Mouse (Mus musculus): ENCODE data around the gene Fbxw4. TPM values are rescaled to one million over a fixed set of nuclear protein-coding genes. Genes with fewer than 3 reads are reported as not detected.

The Fbxw4 gene
- total RNA-seq (2021) = 10 to 100 TPM; 29.7 to 30.3 TPM
- long read RNA-seq, transcript Fbxw4-201 (9 exons, 2,068 nt) = major isoform, 9 of 22 reads
- long read RNA-seq, partial matches to known transcripts = 0 of 22 reads
- long read RNA-seq, other reads (novel, unspliced or antisense) = 8 of 22 reads

- DNase-seq (ENCODE audit: low spot score in 2 of 2) = peak; percentile 66 to 74
Observed at GRCm38 (mm10) chr19:45659738-45660502, at the start of gene Fbxw4. Gene Fbxw4, minus strand, starts transcription at chr19:45660312.

DNA sequence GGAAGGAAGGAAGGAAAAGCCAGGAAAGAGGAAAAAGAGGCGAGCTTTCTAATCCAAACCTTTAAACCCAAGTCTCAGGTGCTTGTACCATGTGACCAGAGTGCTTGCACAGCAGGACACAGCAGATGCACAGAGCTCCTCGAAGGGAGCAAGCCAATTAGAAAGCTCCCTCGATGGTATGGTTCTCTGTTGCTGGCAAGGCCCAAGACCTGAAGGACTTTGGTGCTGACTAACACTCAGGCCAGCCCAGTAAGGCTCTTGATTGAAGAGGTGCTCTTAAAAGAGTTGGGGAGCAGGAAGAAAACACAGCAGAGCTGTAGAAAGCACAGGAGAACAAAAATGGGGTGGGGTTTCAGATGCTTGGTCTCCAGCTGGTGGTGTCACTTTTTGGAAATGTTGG is 48.6 kb upstream of the Fbxw4 start:
- DNase-seq (ENCODE audit: low spot score in 2 of 2) = no peak

- DNase-seq (ENCODE audit: low spot score in 2 of 2) = no peak
Observed at GRCm38 (mm10) chr19:45696281-45696600, 36.1 kb upstream of the Fbxw4 start.

DNA sequence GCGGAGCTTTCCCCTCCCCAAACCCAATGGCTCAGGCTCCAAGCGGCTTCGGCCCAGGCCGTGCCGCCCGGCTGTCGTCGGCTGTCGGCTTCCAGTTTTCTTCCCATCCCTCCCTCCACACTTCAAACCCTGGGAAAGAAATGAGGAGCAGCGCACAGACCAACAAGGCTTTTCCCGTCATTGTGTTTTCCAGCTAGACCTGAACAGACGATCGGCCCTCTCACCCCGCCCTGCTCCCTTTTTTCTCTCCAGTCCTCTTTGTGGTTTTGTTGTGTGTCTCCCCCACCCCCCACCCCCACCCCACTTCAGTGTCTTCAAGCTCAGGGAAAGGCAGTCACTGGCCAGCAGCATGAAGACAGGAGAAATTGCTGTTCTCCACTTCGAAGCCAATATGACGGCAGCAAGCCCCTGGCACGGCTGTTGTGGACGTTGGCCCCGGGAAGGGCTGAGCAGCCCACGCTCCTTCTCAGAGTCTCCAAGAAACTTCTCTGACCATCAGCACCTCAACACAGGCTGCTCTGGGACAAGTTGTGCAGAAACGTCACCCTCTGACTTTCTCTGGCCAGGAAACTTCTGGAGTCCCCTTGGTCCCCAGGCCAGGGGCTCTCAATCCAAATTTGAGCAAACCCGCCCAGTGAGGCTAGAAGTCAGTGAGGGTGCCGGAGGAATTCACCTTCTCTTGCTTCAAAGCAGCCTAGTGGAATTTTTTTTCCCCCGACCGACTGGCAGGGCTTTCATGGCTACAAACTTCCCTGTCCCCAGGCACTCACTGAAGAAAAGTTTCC is 35.6 kb upstream of the Fbxw4 start:
- DNase-seq (ENCODE audit: low spot score in 2 of 2) = no peak

DNA sequence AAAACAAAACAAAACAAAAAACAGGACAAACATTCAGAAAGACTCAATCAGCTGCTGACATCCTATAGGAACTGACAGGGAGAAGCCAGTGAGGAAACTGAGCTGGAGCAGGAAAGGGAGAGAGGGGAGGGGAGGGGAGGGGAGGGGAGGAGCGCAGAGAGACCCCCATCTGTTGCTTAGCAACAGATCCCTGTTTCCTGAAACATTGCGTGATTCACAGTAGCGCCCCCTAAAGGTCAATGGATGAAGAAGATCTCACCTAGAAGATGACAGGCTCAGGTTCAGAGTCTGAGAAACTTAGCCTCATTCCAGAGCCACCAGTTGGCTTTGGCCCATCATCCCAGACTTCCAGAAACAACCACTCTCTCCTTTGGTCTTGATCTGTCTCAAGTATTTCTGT is 33.9 kb upstream of the Fbxw4 start:
- no peak for DNase-seq (ENCODE audit: low spot score in 2 of 2)

- DNase-seq (ENCODE audit: low spot score in 2 of 2) = peak; percentile 12 to 19
Observed at GRCm38 (mm10) chr19:45692211-45692610, 32.1 kb upstream of the Fbxw4 start.

DNA sequence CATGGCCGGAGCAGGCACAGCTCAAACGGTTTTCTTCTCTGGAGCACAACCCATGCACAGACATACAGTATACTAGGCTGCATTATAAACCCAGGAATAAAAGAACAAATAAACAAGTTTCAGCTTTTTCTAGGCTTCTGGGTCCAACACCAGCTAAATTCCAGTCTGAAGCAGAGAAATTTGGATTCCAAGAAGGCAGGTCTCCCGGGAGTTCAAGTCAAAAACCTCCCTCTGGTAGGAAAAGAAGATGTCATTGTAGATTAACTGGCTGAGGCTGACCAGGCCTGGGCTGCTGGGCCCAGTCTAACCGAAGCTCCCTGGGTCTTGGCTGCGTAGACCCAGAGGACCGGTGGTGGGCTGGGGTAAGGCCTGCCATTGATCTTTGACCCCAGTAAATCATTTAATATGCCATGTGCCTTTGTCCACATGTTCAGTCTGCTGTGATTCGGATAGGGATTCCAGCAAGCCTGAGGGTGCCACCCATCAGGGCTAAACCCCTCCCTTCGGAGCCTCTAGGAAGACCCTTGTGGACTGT is 31.0 kb upstream of the Fbxw4 start:
- no peak for DNase-seq (ENCODE audit: low spot score in 2 of 2)

DNA sequence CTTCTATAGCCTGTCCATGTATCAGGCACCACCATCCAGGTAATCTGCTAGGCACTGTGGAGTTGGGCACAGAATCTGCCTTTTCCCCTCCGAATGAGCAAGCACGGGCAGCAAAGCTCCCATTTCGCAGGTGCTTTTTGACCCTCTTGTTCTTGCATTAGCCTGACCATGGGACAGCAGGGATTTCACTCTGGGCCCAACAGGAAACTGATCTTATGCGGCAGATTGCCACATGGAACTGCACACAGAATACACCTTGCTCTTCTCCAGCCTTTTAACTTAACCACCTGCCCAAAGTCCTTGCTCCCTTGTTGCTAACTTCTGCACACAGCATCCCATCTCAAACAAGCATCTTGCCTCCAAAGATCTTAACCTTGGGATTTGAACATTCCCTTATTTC is 26.9 kb upstream of the Fbxw4 start:
- no peak for DNase-seq (ENCODE audit: low spot score in 2 of 2)

DNA sequence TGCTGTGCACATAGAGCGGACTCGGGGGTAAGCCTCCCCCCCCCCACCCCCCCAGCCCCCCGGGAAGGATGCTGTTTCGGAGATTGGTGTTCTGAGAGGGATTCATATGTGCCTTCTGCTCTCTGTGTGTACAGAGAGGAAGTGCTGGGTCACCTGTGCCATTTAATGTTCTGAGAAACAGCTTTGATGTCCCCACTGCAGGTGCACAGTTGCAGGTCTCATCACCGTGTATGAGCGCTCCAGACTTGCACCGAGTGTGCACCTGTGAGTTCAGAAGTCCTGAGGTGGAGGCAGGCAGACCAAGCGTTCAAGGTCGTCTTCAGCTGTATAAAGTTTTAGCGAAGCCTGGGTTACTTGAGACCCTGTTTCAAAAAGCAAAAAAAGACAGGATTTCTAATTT is 23.6 kb upstream of the Fbxw4 start:
- no peak for DNase-seq (ENCODE audit: low spot score in 2 of 2)

GRCm38 (mm10) chr19:45680495-45681130 is 20.5 kb upstream of the Fbxw4 start:
- no peak for DNase-seq (ENCODE audit: low spot score in 2 of 2)

DNA sequence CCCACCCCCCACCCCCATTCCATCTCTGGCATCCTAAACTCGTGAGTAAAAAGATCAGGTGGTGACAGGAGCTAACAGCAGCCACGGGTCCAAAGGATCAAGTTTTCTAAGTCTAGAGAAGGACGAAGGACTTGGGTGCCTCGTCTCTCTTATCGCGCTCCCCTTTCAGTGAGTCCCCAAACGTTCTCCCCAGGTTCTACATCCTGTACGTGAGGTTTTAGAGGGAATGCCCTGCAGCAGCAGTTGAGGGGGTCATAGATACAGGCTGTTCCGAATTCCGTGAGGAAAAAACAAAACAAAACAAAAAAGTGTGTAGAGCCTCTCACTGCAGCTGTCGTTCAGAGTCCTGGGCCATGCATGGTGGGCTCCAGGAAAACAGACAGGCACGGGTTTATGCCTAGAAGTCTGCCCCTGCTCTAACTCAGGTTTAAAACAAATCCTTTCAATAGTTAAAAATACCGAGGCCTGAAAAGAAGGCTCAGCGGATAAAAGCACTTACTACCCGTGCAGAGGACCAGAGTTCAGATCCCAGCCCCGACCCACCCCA is 16.7 kb upstream of the Fbxw4 start:
- no peak for DNase-seq (ENCODE audit: low spot score in 2 of 2)

DNA sequence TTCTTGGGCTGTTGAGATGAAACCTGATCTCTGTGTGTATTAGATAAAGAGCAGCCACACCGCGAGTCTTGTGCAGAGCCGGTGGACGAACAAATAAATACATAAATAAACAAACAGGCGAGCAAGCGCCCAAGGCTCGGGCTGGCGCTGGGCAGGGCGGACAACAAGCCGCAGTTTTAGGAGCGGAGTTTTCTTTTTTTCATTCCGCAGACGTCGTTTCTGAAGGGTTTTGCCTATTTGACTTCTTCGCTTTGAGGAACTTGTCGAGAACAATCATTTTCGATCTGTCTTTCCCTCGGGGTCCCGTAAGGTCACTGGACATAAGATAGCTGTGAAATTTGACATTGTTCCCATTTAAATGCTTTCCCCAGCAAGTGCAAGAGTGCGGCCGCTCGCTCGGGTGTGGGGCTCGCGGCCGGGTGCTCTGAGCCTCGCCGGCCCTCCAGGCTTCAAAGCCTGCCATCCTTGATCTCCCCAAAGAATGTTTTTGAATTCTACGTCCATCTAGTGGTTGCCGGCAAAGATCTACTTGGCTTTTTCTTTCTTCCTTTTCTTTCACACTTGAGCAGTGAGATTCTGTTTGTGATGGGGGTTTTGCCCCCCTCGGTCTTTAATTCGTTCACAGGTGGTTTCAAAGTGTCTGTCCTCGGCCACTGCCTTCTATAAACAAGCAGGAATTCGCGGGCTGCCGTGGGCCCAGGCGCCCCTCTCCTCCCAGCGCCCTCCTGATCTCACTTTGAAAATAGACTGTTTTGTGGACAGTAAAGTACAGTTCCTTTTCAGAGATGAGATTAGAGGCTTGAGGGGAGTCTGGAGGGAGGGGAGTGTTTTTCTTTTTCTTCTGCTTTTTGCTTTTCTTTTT is 15.8 kb upstream of the Fbxw4 start:
- DNase-seq (ENCODE audit: low spot score in 2 of 2) = no peak

GRCm38 (mm10) chr19:45675196-45675595 is 15.1 kb upstream of the Fbxw4 start:
- no peak for DNase-seq (ENCODE audit: low spot score in 2 of 2)

- no peak for DNase-seq (ENCODE audit: low spot score in 2 of 2)
Observed at GRCm38 (mm10) chr19:45672971-45673370, 12.9 kb upstream of the Fbxw4 start.

DNA sequence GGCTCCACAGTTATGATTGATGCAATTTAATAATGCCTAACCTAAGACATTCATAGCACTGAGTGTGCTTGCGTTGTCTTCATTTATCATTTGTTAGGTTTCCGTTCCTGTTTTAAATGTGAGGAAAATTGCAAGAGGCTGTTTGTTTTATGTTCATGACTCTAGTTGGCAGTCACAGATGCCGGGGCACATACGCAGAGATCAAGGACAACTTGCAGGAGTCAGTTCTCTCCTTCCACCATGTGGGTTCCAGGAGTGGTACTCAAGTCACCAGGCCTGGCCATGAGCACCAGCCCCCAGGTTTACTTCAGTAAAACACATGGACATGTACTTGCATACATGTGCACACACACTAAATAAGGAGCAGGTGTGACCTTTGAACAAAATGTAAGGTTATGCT is 8.9 kb upstream of the Fbxw4 start:
- DNase-seq (ENCODE audit: low spot score in 2 of 2) = no peak

DNA sequence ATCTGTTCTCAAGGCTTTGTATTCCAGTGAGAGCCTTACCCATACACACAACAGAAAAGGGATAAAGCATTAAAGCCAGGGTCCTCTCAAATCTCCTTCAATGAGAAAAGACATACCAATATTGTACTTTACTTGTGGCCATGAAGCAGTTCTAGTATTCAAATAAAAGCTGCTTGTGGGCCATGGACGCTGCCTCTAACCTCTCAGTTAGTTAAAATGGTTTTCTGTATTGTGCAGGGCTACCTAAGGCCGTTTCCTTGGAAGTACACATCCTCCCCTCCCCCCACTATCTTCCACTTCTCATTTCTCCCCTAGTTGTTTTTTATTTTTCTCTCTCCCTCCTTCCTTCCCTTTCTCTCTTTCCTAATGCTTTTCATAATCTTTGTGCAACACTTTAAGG is 3.7 kb upstream of the Fbxw4 start:
- DNase-seq (ENCODE audit: low spot score in 2 of 2) = no peak

GRCm38 (mm10) chr19:45660503-45660790 is 335 bp upstream of the Fbxw4 start:
- DNase-seq (ENCODE audit: low spot score in 2 of 2) = no peak

DNA sequence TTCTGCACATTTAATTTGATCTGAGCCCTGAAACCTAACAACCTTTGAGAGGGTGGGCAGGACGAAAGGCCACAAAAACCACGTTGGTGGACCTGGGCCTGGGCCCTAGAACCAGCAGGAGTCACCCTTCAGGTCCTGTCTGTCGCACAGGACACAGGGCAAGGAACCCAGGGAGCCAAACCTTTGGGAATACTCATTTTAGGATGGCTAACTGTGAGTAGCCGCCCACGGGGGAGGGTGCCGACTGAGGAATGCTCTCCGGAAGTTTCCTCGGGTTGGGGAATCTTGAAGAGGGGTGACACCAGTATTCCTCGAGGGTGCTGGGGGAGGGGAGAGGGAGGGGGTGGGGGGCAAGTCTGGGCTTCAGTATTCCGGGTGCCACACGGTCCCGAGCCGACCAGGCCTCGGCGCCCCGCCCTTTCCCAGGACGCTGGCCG is 793 bp downstream of the Fbxw4 start:
- DNase-seq (ENCODE audit: low spot score in 2 of 2) = no peak

GRCm38 (mm10) chr19:45658556-45659268 is 1.4 kb downstream of the Fbxw4 start:
- DNase-seq (ENCODE audit: low spot score in 2 of 2) = no peak

DNA sequence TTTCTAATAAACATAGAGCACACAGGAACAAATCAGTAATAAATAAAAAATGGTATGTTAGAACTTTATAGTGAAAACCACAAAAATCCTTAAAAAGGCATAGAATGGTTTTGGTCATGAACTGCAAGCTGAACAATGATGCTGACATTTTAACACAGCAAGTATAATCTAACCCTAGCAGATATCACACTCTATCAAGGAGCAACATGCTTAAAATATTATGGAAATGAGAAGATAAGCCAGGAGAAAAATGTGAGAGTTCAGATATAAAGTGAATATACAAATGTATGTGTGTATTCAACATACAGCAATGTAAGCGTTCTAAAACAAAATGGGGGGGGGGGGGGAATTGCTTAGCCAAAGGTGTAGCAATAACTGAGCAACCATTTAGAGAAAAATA is 2.3 kb downstream of the Fbxw4 start:
- no peak for DNase-seq (ENCODE audit: low spot score in 2 of 2)
